Mouse (Mus musculus) hindbrain, embryonic 15.5 days (tissue): ENCODE results near the gene Ifnar1. TPM values are rescaled to one million over a fixed set of nuclear protein-coding genes. Genes with fewer than 3 reads are reported as not detected.

Experiments used
- ATAC-seq: fragments of 200-750 bp; cut with Nextera tagmentation; 2 replicates; pipeline ENCODE4 v1.8.0; 2017; ENCODE audit warnings: low read depth, moderate number of reproducible peaks, moderate TSS enrichment; ENCODE audit not compliant: low FRiP score
- H3K27ac ChIP-seq: fragments of 300-500 bp; sonication (generic); replicated peaks from 2 replicates; pipeline ENCODE4 v1.5.1; 2015; ENCODE audit warnings: mild to moderate bottlenecking, inconsistent platforms
- H3K27me3 ChIP-seq: fragments of 300-500 bp; sonication (generic); 2 replicates; pipeline ENCODE4 v1.6.1; 2015; ENCODE audit warnings: control low read depth, inconsistent platforms
- H3K36me3 ChIP-seq: fragments of 300-500 bp; sonication (generic); 2 replicates; pipeline ENCODE4 v1.6.1; 2015; ENCODE audit warnings: control low read depth, inconsistent platforms
- H3K4me1 ChIP-seq: fragments of 300-500 bp; sonication (generic); replicated peaks from 2 replicates; pipeline ENCODE4 v1.6.1; 2015; ENCODE audit warnings: control low read depth, inconsistent platforms
- H3K4me2 ChIP-seq: fragments of 300-500 bp; sonication (generic); 2 replicates; pipeline ENCODE4 v1.6.1; 2015; ENCODE audit warnings: moderate library complexity, mild to moderate bottlenecking, inconsistent platforms
- H3K4me3 ChIP-seq: fragments of 300-500 bp; sonication (generic); 2 replicates; pipeline ENCODE4 v1.5.1; 2015; ENCODE audit warnings: mild to moderate bottlenecking, inconsistent platforms
- H3K9ac ChIP-seq: fragments of 300-500 bp; sonication (generic); 2 replicates; pipeline ENCODE4 v1.6.1; 2015; ENCODE audit warnings: inconsistent platforms
- H3K9me3 ChIP-seq: fragments of 300-500 bp; sonication (generic); 2 replicates; pipeline ENCODE4 v1.6.1; 2016; ENCODE audit warnings: control low read depth, inconsistent platforms
- WGBS: fragments of 180-500 bp; shearing (Covaris S2); methylation state at CpG from one replicate; pipeline ENCODE4 v1.1.7; 2015; 5-methylcytosine and 5-hydroxymethylcytosine counted together
- polyA plus RNA-seq: library from polyadenylated mRNA; unstranded; fragments of >200 nt; fragmentation: Nextera tagmentation; extraction: Ambion mirVana; gene quantifications from 2 replicates; pipeline ENCODE4 v1.2.1, GENCODE M21; 2015

Gene Ifnar1
- polyA plus RNA-seq, 1 experiment from 2014 or later: 48.3 TPM

DNA sequence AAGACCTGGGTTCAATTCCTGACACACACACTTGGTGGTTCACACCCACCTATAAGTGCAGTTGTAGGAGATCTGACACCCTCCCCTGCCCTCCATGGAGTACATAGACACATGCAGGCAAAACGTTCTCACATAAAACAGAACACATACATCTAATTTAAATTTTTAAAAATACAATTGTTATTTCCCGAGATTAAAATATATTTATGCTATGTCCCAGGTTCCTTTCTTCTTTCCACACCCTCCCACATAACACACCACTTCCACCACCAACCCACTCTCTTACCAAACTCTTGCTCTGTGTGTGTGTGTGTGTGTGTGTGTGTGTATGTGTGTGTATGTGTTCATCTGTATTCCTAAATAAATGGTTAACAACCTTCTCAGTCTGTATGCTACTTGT is 3.0 kb downstream of the Ifnar1 start:
- no peak overlapping the region for H3K27ac ChIP-seq
- H3K36me3 ChIP-seq: peaks cover 30% of the 10 kb centered on the region
- WGBS: 89% methylated on average over 2 of the region's 2 CpGs
- no peaks in the 10 kb centered on the region for H3K9me3 ChIP-seq
- peaks cover 36% of the 10 kb centered on the region for H3K4me1 ChIP-seq
- ATAC-seq: no peak
- no peak overlapping the region for H3K9ac ChIP-seq
- no peaks in the 10 kb centered on the region for H3K27me3 ChIP-seq
- H3K4me3 ChIP-seq: no peak overlapping the region
- no peak overlapping the region for H3K4me2 ChIP-seq

DNA sequence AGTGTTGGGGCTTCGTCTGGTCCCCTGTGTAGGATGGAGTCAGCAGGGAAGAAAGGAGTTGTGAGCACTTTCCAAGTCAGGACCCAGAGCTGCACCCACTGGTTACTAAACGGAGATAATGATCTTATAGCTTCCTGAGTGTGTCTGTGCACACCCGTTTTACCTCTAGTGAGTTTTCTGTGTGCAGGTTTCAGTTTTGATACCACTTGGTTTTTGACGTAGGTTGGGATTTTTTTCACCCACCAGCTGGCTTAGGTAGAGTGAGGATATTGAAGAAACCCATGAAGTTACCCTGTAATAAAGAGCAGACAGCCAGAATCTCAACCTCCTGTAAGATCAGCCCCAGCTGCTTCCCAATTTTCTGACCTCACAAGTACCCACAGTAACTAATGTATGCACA is 5.9 kb downstream of the Ifnar1 start:
- ATAC-seq: no peak
- Histone ChIP-seq H3K9ac (no peak overlapping the region), H3K27ac (no peak overlapping the region), H3K27me3 (no peaks in the 10 kb centered on the region), H3K4me3 (no peak overlapping the region), H3K4me1 (peaks cover 25% of the 10 kb centered on the region), H3K4me2 (no peak overlapping the region), H3K9me3 (no peaks in the 10 kb centered on the region), H3K36me3 (peaks cover 56% of the 10 kb centered on the region)
- 94% methylated on average over 4 of the region's 4 CpGs for WGBS

DNA sequence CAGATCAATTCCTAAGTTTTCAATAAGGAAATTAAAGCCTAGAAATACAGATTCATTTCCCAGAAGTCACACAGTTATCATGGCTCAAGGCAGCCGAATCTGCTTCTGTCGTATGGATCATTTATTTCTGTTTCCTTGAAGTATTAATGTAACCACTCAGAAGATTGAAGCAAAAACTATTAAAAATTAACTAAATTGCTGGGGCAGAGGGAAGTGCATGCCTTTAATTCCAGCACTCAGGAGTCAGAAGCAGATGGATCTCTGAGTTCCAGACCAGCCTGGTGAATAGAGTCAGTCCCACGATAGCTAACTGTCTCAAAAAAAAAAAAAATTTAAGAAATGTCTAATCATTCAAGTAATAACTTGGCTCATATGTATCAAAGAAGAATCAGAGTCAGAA is 6.4 kb downstream of the Ifnar1 start:
- Histone ChIP-seq H3K9me3 (no peaks in the 10 kb centered on the region), H3K27ac (no peak overlapping the region), H3K27me3 (no peaks in the 10 kb centered on the region), H3K9ac (no peak overlapping the region), H3K4me2 (no peak overlapping the region), H3K36me3 (peaks cover 61% of the 10 kb centered on the region), H3K4me3 (no peak overlapping the region), H3K4me1 (peaks cover 19% of the 10 kb centered on the region)
- 95% methylated on average over 3 of the region's 3 CpGs for WGBS
- ATAC-seq: no peak

DNA sequence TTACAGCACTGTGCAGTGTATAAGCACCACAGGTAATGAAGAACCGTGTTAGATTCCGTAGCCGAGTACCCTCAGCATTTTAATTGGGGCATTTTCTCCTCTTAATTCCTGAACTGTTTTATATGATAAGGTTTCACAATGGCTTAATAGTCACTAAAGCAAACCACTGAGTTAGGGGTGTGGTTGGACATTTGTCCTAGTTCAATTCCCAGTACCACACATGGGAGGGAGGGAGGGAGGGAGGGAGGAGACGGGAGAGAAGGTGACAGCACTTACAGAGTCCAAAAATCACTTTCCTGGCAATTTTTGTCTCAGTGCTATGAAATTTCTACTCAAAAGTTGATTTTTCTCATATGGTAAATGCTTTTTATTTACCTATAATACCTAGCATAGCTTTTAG is 10.5 kb downstream of the Ifnar1 start:
- H3K9ac ChIP-seq: no peak overlapping the region
- no peaks in the 10 kb centered on the region for H3K9me3 ChIP-seq
- 85% methylated on average over 4 of the region's 4 CpGs for WGBS
- no peak overlapping the region for H3K4me2 ChIP-seq
- ATAC-seq: no peak
- no peak overlapping the region for H3K4me3 ChIP-seq
- no peaks in the 10 kb centered on the region for H3K27me3 ChIP-seq
- H3K4me1 ChIP-seq: no peaks in the 10 kb centered on the region
- peaks cover 87% of the 10 kb centered on the region for H3K36me3 ChIP-seq
- H3K27ac ChIP-seq: no peak overlapping the region

DNA sequence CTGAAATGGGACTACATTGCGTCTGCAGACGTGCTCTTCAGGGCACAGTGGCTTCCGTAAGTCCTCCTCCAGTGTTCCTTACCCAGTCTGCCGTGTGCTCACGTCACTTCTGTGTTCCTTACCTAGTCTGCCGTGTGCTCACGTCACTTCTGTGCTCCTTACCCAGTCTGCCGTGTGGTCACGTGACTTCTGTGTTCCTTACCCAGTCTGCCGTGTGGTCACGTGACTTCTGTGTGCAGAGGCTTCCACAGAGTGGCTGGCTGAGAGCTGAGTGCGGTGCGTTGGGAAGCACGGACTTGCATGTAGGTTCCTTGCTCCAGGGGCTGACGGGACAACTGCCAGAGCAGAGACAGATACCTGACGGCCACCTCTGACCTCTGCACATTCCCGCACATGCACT is 11.2 kb downstream of the Ifnar1 start:
- H3K4me2 ChIP-seq: no peak overlapping the region

DNA sequence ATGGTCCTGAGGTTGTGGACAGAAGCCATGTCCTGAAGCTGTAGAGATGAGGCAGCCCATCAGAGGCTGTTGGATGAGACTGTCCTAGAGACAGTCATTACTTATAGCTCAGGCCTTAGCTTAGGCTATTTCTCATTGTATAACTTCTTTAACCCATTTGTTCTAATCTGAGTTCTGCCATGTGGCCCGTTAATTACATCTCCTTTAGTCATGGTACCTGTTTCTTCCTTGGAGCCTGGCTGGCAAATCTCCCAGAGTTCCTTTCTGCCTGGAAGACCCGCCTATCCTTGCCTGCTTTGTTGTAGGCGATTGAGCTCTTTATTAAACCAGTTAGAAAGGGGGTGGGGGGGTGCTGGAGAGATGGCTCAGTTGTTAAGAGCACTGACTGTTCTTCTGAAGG is 11.7 kb downstream of the Ifnar1 start:
- Histone ChIP-seq H3K27ac (no peak overlapping the region), H3K36me3 (peaks cover 89% of the 10 kb centered on the region), H3K4me1 (no peaks in the 10 kb centered on the region), H3K4me2 (no peak overlapping the region), H3K4me3 (no peak overlapping the region), H3K27me3 (no peaks in the 10 kb centered on the region), H3K9ac (no peak overlapping the region), H3K9me3 (no peaks in the 10 kb centered on the region)
- ATAC-seq: no peak
- 90% methylated on average over 3 of the region's 3 CpGs for WGBS

More for the DNA sequence above, 11.2 kb downstream of the Ifnar1 start:
- Histone ChIP-seq H3K9me3 (no peaks in the 10 kb centered on the region), H3K27me3 (no peaks in the 10 kb centered on the region), H3K9ac (no peak overlapping the region), H3K4me1 (no peaks in the 10 kb centered on the region), H3K36me3 (peaks cover 87% of the 10 kb centered on the region), H3K4me3 (no peak overlapping the region), H3K27ac (no peak overlapping the region)
- 95% methylated on average over 17 of the region's 17 CpGs for WGBS
- ATAC-seq: no peak

DNA sequence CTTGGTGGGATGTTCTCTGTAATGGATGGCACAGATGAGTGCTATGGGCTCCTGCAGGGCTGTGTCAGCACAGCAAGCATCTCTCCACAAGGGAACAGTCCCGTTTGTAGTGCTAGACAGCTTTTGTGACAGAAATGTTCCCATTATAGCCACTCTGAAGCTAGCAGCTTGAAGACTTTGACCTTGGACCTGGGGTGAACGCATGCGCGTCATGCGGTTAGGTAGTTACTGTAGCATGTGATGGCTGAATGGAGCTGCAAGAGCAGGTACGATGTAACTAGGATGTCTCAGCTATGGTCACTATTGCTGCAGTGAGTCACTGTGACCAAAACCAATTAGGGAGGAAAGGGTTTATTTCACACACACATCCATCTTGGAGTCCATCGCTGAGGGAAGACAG is 13.0 kb downstream of the Ifnar1 start:
- Histone ChIP-seq H3K36me3 (peaks cover 84% of the 10 kb centered on the region), H3K27me3 (no peaks in the 10 kb centered on the region), H3K4me3 (no peak overlapping the region), H3K9me3 (no peaks in the 10 kb centered on the region), H3K27ac (no peak overlapping the region), H3K9ac (no peak overlapping the region), H3K4me1 (no peaks in the 10 kb centered on the region), H3K4me2 (no peak overlapping the region)
- ATAC-seq: no peak
- WGBS: 91% methylated on average over 7 of the region's 7 CpGs

DNA sequence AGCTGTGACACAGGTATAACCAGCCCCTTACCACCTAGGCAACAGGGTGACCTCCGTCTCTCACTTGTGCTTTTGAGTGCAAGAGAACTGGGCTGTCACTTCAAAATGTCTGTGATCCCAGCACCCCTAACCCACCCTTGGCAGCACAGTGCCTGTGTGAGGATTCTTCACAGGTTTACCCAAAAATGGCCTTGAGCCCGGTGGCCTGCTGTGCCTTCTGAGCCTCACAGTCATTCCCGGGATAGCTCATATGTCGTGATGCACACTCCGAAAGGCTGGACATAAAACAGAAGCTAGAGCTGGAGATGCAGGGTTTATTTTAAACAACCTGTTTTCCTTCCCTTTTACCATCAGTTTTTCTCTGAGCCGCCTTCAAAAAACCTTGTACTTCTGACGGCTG is 19.7 kb downstream of the Ifnar1 start:
- H3K27ac ChIP-seq: no peak overlapping the region
- no peak for ATAC-seq
- H3K9me3 ChIP-seq: no peaks in the 10 kb centered on the region
- H3K9ac ChIP-seq: no peak overlapping the region
- no peak overlapping the region for H3K4me3 ChIP-seq
- no peak overlapping the region for H3K4me2 ChIP-seq
- no peaks in the 10 kb centered on the region for H3K27me3 ChIP-seq
- no peaks in the 10 kb centered on the region for H3K4me1 ChIP-seq
- peaks cover 64% of the 10 kb centered on the region for H3K36me3 ChIP-seq
- WGBS: 95% methylated on average over 7 of the region's 7 CpGs

DNA sequence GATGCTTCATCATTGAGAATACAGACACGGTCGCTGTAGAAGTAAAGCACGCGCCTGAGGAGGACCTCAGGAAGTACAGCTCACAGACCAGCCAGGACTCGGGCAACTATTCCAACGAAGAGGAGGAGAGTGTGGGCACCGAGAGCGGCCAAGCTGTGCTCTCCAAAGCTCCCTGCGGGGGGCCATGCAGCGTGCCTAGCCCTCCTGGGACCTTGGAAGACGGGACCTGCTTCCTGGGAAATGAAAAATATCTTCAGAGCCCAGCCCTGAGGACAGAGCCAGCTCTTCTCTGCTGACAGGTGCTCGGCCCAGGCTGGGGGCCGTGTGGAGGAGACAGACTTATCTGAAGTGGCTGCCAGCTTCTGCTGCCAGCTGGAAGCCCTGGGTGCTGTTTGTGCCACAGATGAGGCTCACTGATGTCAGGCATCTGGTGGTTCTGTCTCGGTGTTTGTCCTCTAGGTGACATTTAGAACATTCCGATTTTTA is 20.1 kb downstream of the Ifnar1 start:
- H3K9ac ChIP-seq: no peak overlapping the region
- H3K4me3 ChIP-seq: no peak overlapping the region
- 90% methylated on average over 15 of the region's 15 CpGs for WGBS
- H3K36me3 ChIP-seq: peaks cover 60% of the 10 kb centered on the region
- H3K4me1 ChIP-seq: no peaks in the 10 kb centered on the region
- no peaks in the 10 kb centered on the region for H3K27me3 ChIP-seq
- no peak overlapping the region for H3K27ac ChIP-seq
- no peak for ATAC-seq
- no peaks in the 10 kb centered on the region for H3K9me3 ChIP-seq
- H3K4me2 ChIP-seq: no peak overlapping the region

DNA sequence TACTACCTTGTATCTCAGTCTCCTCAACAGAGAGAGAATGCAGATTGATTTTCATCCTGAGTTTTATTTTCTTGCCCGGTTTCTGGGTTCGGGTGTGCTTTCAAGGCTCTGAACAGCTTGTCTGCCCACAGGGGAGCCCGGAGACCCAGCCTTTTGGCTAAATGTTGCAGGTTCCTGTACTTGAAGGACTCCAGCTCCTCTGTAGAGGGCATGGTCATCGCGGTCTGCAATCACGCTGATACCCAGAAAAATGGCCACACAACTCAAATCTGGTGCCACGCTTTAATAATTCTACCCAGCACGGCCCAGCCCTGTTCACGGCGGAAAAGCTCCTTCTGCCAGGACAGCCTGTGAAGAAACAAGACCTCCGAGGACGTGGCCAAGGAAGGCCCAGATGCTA is 21.4 kb downstream of the Ifnar1 start:
- WGBS: 94% methylated on average over 12 of the region's 12 CpGs

DNA sequence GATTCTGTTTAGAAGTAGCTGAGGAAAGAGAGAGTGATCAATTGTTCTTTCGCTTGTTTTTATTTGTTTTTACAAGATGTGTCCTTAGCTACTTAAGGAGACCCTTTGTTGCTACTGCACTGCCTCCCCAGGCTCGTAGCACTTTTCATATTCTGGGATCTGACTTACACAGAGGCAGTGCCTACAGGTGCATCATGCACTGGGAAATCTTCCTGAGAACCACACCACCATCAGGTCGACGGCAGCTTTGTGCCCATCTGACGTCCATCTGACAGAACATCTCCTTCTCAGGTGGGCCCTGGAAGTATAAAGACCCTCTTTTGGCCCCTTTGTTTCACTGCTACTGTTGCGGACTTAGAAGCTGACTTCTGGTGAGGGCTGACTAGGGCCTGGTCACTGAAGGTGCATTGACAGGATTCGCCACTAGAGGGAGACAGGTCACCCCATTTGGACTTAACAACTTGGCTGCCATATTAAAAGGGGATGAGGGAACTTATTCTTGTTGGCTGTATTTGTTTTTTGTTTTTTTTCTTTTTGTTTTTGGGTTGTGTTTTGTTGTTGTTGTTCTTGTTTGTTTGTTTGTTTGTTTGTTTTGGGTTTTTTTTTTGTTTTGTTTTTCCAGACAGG is 27.2 kb downstream of the Ifnar1 start:
- Histone ChIP-seq H3K9ac (no peak overlapping the region), H3K4me1 (no peaks in the 10 kb centered on the region), H3K4me2 (no peak overlapping the region), H3K4me3 (no peak overlapping the region), H3K36me3 (no peaks in the 10 kb centered on the region), H3K27me3 (no peaks in the 10 kb centered on the region), H3K9me3 (no peaks in the 10 kb centered on the region), H3K27ac (no peak overlapping the region)
- no peak for ATAC-seq
- 36% methylated on average over 7 of the region's 7 CpGs for WGBS

More for the DNA sequence above, 21.4 kb downstream of the Ifnar1 start:
- Histone ChIP-seq H3K4me3 (no peak overlapping the region), H3K4me1 (no peaks in the 10 kb centered on the region), H3K36me3 (peaks cover 49% of the 10 kb centered on the region), H3K27me3 (no peaks in the 10 kb centered on the region), H3K9ac (no peak overlapping the region), H3K9me3 (no peaks in the 10 kb centered on the region), H3K4me2 (no peak overlapping the region), H3K27ac (no peak overlapping the region)
- ATAC-seq: no peak

DNA sequence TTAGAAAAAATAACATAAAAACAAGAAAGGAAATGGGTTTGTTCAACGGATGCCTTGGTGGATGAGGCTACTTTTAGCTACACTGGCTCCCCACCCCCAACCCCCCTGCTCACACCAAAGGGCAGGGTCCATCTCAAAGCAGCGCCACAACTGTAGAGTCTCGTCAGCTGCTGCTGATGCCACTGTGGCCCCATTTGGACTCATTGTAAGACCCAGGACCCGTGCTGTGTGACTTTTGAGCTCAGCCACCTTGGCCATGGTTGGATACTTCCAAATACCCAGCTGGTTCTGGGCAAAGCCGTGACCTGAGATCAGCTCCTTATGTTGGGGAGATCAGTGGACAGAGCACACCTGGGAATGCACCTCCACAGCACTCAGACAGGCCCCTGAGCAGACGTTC is 28.1 kb downstream of the Ifnar1 start:
- Histone ChIP-seq H3K36me3 (no peaks in the 10 kb centered on the region), H3K4me2 (no peak overlapping the region), H3K9me3 (no peaks in the 10 kb centered on the region), H3K27me3 (no peaks in the 10 kb centered on the region), H3K9ac (no peak overlapping the region), H3K4me3 (no peak overlapping the region), H3K27ac (no peak overlapping the region), H3K4me1 (no peaks in the 10 kb centered on the region)
- ATAC-seq: no peak
- 87% methylated on average over 6 of the region's 6 CpGs for WGBS

DNA sequence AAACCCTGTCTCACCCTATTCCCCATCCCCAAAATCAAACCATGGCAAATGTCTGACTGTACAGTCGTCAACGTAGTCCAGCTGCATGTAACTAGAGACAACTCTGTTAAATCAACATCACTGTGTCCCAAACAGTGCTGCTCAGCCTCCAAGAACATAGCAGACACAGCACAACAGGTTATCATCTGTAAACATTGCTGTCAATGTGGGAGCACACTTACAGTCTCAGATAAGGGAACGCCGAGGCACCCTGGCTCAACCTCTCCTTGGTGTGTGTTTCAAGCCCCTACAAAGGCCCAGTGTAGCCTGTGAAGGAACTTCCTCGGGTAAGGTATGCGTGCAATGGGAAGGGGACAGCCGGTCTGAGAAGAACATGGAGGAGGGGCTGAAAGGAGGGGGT is 32.0 kb downstream of the Ifnar1 start:
- H3K9ac ChIP-seq: no peak overlapping the region
- no peaks in the 10 kb centered on the region for H3K4me1 ChIP-seq
- no peaks in the 10 kb centered on the region for H3K36me3 ChIP-seq
- H3K27me3 ChIP-seq: no peaks in the 10 kb centered on the region
- H3K27ac ChIP-seq: no peak overlapping the region
- WGBS: 87% methylated on average over 7 of the region's 7 CpGs
- no peak for ATAC-seq
- no peak overlapping the region for H3K4me2 ChIP-seq
- no peaks in the 10 kb centered on the region for H3K9me3 ChIP-seq
- no peak overlapping the region for H3K4me3 ChIP-seq
